Mouse (Mus musculus): ENCODE measurements around the gene Dpagt1. TPM values are rescaled to one million over a fixed set of nuclear protein-coding genes. Genes with fewer than 3 reads are reported as not detected.
"Not testable (repeated sequence)": the region's sequence is repeated elsewhere in the genome, so short reads cannot be mapped to it uniquely, and the experiment has no call there.

The Dpagt1 gene
- 37.0 TPM for polyA plus RNA-seq (2021)

GRCm38 (mm10) chr9:44325768-44326370 lies at the start of gene Dpagt1:
Gene Dpagt1, plus strand, starts transcription at chr9:44326019.
- in situ Hi-C loops (cut with MboI; ENCODE audit: low pct_unique_long_range_greater_than_20kb): no loop called here
- ChIA-PET CTCF (interaction anchor here (1.1 to 1.5 kb wide), 3 partner anchors 9 to 36 kb away, joined by 3 to 5 read pairs (median 4); partner anchors contain the start of genes H2afx and Vps11), POLR2A (interaction anchor here (0.6 to 1.3 kb wide), 4 partner anchors 9 to 59 kb away, joined by 4 read pairs; partner anchors contain the start of gene H2afx)
- DNase-seq (ENCODE audit: low read depth, low spot score) (no peak), ATAC-seq (no peak)
- TF ChIP-seq CTCF (IDR thresholded peaks at IDR 0.05): no peak
- no peaks in the 10 kb centered on the region for H3K27me3 ChIP-seq

GRCm38 (mm10) chr9:44283183-44283582 lies 42.6 kb upstream of the Dpagt1 start:
- in situ Hi-C loops (cut with MboI; ENCODE audit: low pct_unique_long_range_greater_than_20kb): no loop called here
- no peak for DNase-seq (ENCODE audit: low read depth, low spot score)
- POLR2A ChIA-PET: no interaction called here
- ATAC-seq: no peak
- TF ChIP-seq CTCF (IDR thresholded peaks at IDR 0.05): no peak
- CTCF ChIA-PET: interaction anchor here (3.1 kb wide), 1 partner anchor 11 kb away, joined by 8 read pairs; no protein-coding TSS in a partner anchor
- no peaks in the 10 kb centered on the region for H3K27me3 ChIP-seq

GRCm38 (mm10) chr9:44286256-44286850 lies 39.5 kb upstream of the Dpagt1 start:
- no peaks in the 10 kb centered on the region for H3K27me3 ChIP-seq
- CTCF ChIA-PET: interaction anchor here (1.3 kb wide), 1 partner anchor 19 kb away, joined by 3 read pairs; no protein-coding TSS in a partner anchor
- ATAC-seq (no peak), DNase-seq (ENCODE audit: low read depth, low spot score) (no peak)
- POLR2A ChIA-PET: interaction anchor here (0.6 to 0.8 kb wide), 3 partner anchors 8 to 34 kb away, joined by 3 to 6 read pairs (median 4); no protein-coding TSS in a partner anchor
- no peak for TF ChIP-seq CTCF (IDR thresholded peaks at IDR 0.05)
- in situ Hi-C loops (cut with MboI; ENCODE audit: low pct_unique_long_range_greater_than_20kb): no loop called here

GRCm38 (mm10) chr9:44287003-44287400 lies 38.8 kb upstream of the Dpagt1 start:
- H3K27me3 ChIP-seq: no peaks in the 10 kb centered on the region
- ATAC-seq: no peak
- no peak for TF ChIP-seq CTCF (IDR thresholded peaks at IDR 0.05)
- in situ Hi-C loops (cut with MboI; ENCODE audit: low pct_unique_long_range_greater_than_20kb): no loop called here
- ChIA-PET CTCF (no interaction called here), POLR2A (interaction anchor here (0.7 kb wide), 2 partner anchors 9 to 12 kb away, joined by 3 to 6 read pairs; no protein-coding TSS in a partner anchor)
- no peak for DNase-seq (ENCODE audit: low read depth, low spot score)

- ATAC-seq (no peak), DNase-seq (ENCODE audit: low read depth, low spot score) (no peak)
- H3K27me3 ChIP-seq: no peaks in the 10 kb centered on the region
Observed at GRCm38 (mm10) chr9:44287401-44288075, 38.3 kb upstream of the Dpagt1 start.

GRCm38 (mm10) chr9:44288076-44288958 lies 37.5 kb upstream of the Dpagt1 start, which contains the start of gene Abcg4:
Gene Abcg4, minus strand, starts transcription at chr9:44288615.
- in situ Hi-C loops (cut with MboI; ENCODE audit: low pct_unique_long_range_greater_than_20kb): no loop called here
- TF ChIP-seq CTCF (IDR thresholded peaks at IDR 0.05): no peak
- ATAC-seq: no peak
- no peak for DNase-seq (ENCODE audit: low read depth, low spot score)
- no peaks in the 10 kb centered on the region for H3K27me3 ChIP-seq
- ChIA-PET CTCF (no interaction called here), POLR2A (no interaction called here)

More at GRCm38 (mm10) chr9:44287401-44288075, 38.3 kb upstream of the Dpagt1 start:
- TF ChIP-seq CTCF (IDR thresholded peaks at IDR 0.05): no peak
- CTCF ChIA-PET: no interaction called here
- in situ Hi-C loops (cut with MboI; ENCODE audit: low pct_unique_long_range_greater_than_20kb): no loop called here
- POLR2A ChIA-PET: interaction anchor here (0.7 kb wide), 2 partner anchors 9 to 11 kb away, joined by 3 to 6 read pairs; no protein-coding TSS in a partner anchor

- no peaks in the 10 kb centered on the region for H3K27me3 ChIP-seq
- ChIA-PET CTCF (no interaction called here), POLR2A (no interaction called here)
- in situ Hi-C loops (cut with MboI; ENCODE audit: low pct_unique_long_range_greater_than_20kb): no loop called here
- DNase-seq (ENCODE audit: low read depth, low spot score): no peak
- no peak for TF ChIP-seq CTCF (IDR thresholded peaks at IDR 0.05)
- ATAC-seq: no peak
Observed at GRCm38 (mm10) chr9:44288959-44289291, 36.9 kb upstream of the Dpagt1 start.

- TF ChIP-seq CTCF (IDR thresholded peaks at IDR 0.05): no peak
- in situ Hi-C loops (cut with MboI; ENCODE audit: low pct_unique_long_range_greater_than_20kb): no loop called here
- no peak for ATAC-seq
- CTCF ChIA-PET: interaction anchor here (0.6 to 1.6 kb wide), 4 partner anchors 8 to 14 kb away, joined by 3 to 6 read pairs (median 5); partner anchors contain the start of gene Hinfp
- no peak for DNase-seq (ENCODE audit: low read depth, low spot score)
- H3K27me3 ChIP-seq: no peaks in the 10 kb centered on the region
- POLR2A ChIA-PET: no interaction called here
Observed at GRCm38 (mm10) chr9:44292490-44292889, 33.3 kb upstream of the Dpagt1 start.

GRCm38 (mm10) chr9:44300001-44300400 lies 25.8 kb upstream of the Dpagt1 start:
- ATAC-seq; H3K27me3 ChIP-seq; DNase-seq (ENCODE audit: low read depth, low spot score); in situ Hi-C loops (cut with MboI; ENCODE audit: low pct_unique_long_range_greater_than_20kb): not testable (repeated sequence)
- POLR2A ChIA-PET: interaction anchor here (1.1 kb wide), 1 partner anchor 22 kb away, joined by 6 read pairs; no protein-coding TSS in a partner anchor
- CTCF ChIA-PET: interaction anchor here (1.4 kb wide), 1 partner anchor 8 kb away, joined by 5 read pairs; no protein-coding TSS in a partner anchor

Data from Patski (cell line).